ENCODE assay signal across 8 mouse cellular contexts in the genomic region with DNA sequence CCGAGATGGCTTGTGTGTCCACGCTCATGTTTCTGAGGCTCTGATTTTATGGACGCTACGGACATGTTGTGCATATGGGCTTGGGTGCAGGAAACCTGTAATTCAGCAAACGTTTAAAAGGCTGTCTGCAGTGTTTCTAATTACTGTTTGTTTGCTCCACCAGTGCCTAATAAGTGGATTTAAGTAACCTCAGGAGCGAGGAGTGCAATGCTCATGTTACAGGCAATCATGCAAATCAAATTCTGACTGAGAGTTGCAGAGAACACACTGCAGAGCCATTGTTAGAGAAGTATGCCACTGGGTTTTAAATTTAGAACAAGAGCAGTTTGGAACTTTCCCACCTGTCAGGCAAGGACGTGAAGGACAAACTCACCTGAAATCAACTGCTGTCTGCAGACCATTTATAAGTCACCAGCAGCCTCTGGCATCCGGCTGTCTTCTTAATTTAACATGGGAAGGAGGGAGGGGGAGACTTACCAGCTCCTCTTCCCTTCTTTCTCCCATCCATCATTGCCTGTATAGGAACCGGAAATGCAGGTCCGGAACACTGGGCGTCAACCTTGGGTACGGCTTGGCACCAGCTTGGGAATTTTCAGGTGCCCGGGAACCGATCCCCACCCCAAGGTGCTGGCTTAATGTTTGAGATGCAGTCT. TPM values are rescaled to one million over a fixed set of nuclear protein-coding genes. Genes with fewer than 3 reads are reported as not detected.
DNase-seq lines count a peak whose midpoint lies in the region; ATAC-seq and TF ChIP-seq lines count a peak whose summit lies in the region.

No protein-coding gene starts in this region.

- 60% methylated on average over 14 of the region's 14 CpGs for WGBS in forebrain, embryonic 15.5 days
- 56% methylated on average over 14 of the region's 14 CpGs for WGBS in forebrain, embryonic 13.5 days
- WGBS in forebrain, postnatal 0 days: 53% methylated on average over 14 of the region's 14 CpGs

- no peak for ATAC-seq in forebrain, embryonic 15.5 days (replicated peaks)
- no peak for ATAC-seq in forebrain, embryonic 13.5 days
- no peak for ATAC-seq in forebrain, postnatal 0 days

- H3K9me3 ChIP-seq in forebrain, embryonic 15.5 days: no peaks in the 10 kb centered on the region
- no peaks in the 10 kb centered on the region for H3K9me3 ChIP-seq in forebrain, embryonic 13.5 days (replicated peaks)
- H3K9me3 ChIP-seq in E14TG2a.4 (ENCODE audit: low read length): no peaks in the 10 kb centered on the region
- H3K9me3 ChIP-seq in forebrain, postnatal 0 days (ENCODE audit: low read length): no peaks in the 10 kb centered on the region

- H3K4me2 ChIP-seq in forebrain, embryonic 15.5 days (replicated peaks): no peak overlapping the region
- H3K4me2 ChIP-seq in forebrain, embryonic 13.5 days: no peak overlapping the region
- no peak overlapping the region for H3K4me2 ChIP-seq in forebrain, postnatal 0 days (ENCODE audit: low read depth)

- H3K27me3 ChIP-seq in forebrain, embryonic 15.5 days: no peaks in the 10 kb centered on the region
- no peaks in the 10 kb centered on the region for H3K27me3 ChIP-seq in forebrain, embryonic 13.5 days
- H3K27me3 ChIP-seq in E14TG2a.4 (ENCODE audit: insufficient read depth, low read length): no peaks in the 10 kb centered on the region
- no peaks in the 10 kb centered on the region for H3K27me3 ChIP-seq in forebrain, postnatal 0 days (ENCODE audit: insufficient read depth, low read length)

- 0 out of 2 replicates have a peak overlapping the region, but pooled peaks have one; percentile 11 for H3K27ac ChIP-seq in forebrain, embryonic 15.5 days (replicated peaks)
- no peak overlapping the region for H3K27ac ChIP-seq in forebrain, embryonic 13.5 days
- peak overlapping the region; percentile 46 for H3K27ac ChIP-seq in forebrain, postnatal 0 days (ENCODE audit: low read depth, low read length)

- H3K4me3 ChIP-seq in forebrain, embryonic 15.5 days: no peak overlapping the region
- H3K4me3 ChIP-seq in forebrain, embryonic 13.5 days: no peak overlapping the region
- peak overlapping the region; percentile 75 for H3K4me3 ChIP-seq in E14TG2a.4 (replicated peaks; ENCODE audit: low read length)
- no peak overlapping the region for H3K4me3 ChIP-seq in forebrain, postnatal 0 days (ENCODE audit: low read depth, low read length)

- no peak for TF ChIP-seq CTCF in E14TG2a.4 (conservative IDR thresholded peaks at IDR 0.05; ENCODE audit: low read length)
- TF ChIP-seq CTCF in forebrain, postnatal 0 days (IDR thresholded peaks at IDR 0.05; ENCODE audit: low read depth): no peak

- no peaks in the 10 kb centered on the region for H3K36me3 ChIP-seq in forebrain, embryonic 15.5 days
- H3K36me3 ChIP-seq in forebrain, embryonic 13.5 days (ENCODE audit: poor library complexity, severe bottlenecking): no peaks in the 10 kb centered on the region
- H3K36me3 ChIP-seq in E14TG2a.4 (ENCODE audit: insufficient read depth, low read length): peaks cover 15% of the 10 kb centered on the region; the same call in 1 of the 2 replicates
- no peaks in the 10 kb centered on the region; the same call in 1 of the 2 replicates for H3K36me3 ChIP-seq in forebrain, postnatal 0 days (ENCODE audit: insufficient read depth)

- H3K9ac ChIP-seq in forebrain, embryonic 15.5 days (replicated peaks): peak overlapping the region; percentile 8; the same call in 1 of the 2 replicates
- H3K9ac ChIP-seq in forebrain, embryonic 13.5 days: no peak overlapping the region
- no peak overlapping the region for H3K9ac ChIP-seq in forebrain, postnatal 0 days

- peaks cover 24% of the 10 kb centered on the region for H3K4me1 ChIP-seq in forebrain, embryonic 15.5 days
- peaks cover 33% of the 10 kb centered on the region for H3K4me1 ChIP-seq in forebrain, embryonic 13.5 days
- peaks cover 87% of the 10 kb centered on the region for H3K4me1 ChIP-seq in E14TG2a.4 (replicated peaks; ENCODE audit: low read depth, low read length)
- H3K4me1 ChIP-seq in forebrain, postnatal 0 days (ENCODE audit: insufficient read depth): peaks cover 15% of the 10 kb centered on the region; the same call in 1 of the 2 replicates

- DNase-seq in forebrain, postnatal 0 days: peak; percentile 14
- DNase-seq in kidney, postnatal 36 days: peak; percentile 51 to 61
- no peak for DNase-seq in testis, postnatal 14 days (ENCODE audit: low spot score)
- DNase-seq in urinary bladder, postnatal 14 days (ENCODE audit: low spot score): no peak
- DNase-seq in spleen, postnatal 4 days (ENCODE audit: low spot score in 2 of 2): no peak

RNA-seq across cellular contexts. Expression of gene Ano6, which starts 39.0 kb away (rescaled TPM):
- polyA plus RNA-seq in forebrain, embryonic 15.5 days (2015; fragmentation: Nextera tagmentation; extraction: Ambion mirVana): 22.1 and 22.4 TPM in 2 replicates
- 21.4 and 22.9 TPM in 2 replicates for polyA plus RNA-seq in forebrain, embryonic 13.5 days (2015; fragmentation: Nextera tagmentation; extraction: Ambion mirVana)
- total RNA-seq in forebrain, postnatal 0 days (2014; rRNA removed): 21.0 and 32.6 TPM in 2 replicates
- polyA plus RNA-seq in forebrain, postnatal 0 days (2015; fragmentation: Nextera tagmentation; extraction: Ambion mirVana): 11.1 and 17.2 TPM in 2 replicates

Comparison
In these comparisons a context has a peak if more than half of its experiments do, and no peak if none do; other contexts are left out.
1. DNase-seq: peak in forebrain, postnatal 0 days (single experiment) and kidney, postnatal 36 days (2 of 2); none in testis, postnatal 14 days (single experiment), urinary bladder, postnatal 14 days (single experiment) and spleen, postnatal 4 days (0 of 2).